8 mouse cellular contexts compared by ENCODE assay signal in genomic region chr2:158768350-158768749, GRCm38 (mm10). TPM values are rescaled to one million over a fixed set of nuclear protein-coding genes. Genes with fewer than 3 reads are reported as not detected.
A peak's percentile ranks its signal among the peaks of the same experiment; 100 is the strongest.
DNase-seq lines count a peak whose midpoint lies in the region; ATAC-seq and TF ChIP-seq lines count a peak whose summit lies in the region.

No protein-coding gene starts in this region.

- peaks cover 54% of the 10 kb centered on the region for H3K4me1 ChIP-seq in kidney, embryonic 15.5 days
- H3K4me1 ChIP-seq in intestine, postnatal 0 days (replicated peaks; ENCODE audit: control insufficient read depth, insufficient read depth, low read length) = peaks cover 6% of the 10 kb centered on the region; the same call in 1 of the 2 replicates
- peaks cover 26% of the 10 kb centered on the region for H3K4me1 ChIP-seq in midbrain, embryonic 11.5 days (ENCODE audit: control insufficient read depth, insufficient read depth, low read length)

- peak; percentile 11; the same call in 1 of the 2 replicates for TF ChIP-seq CTCF in intestine, postnatal 0 days (IDR thresholded peaks at IDR 0.05; ENCODE audit: low read depth)

- ATAC-seq in kidney, embryonic 15.5 days (replicated peaks; ENCODE audit: low FRiP score) = 0 out of 2 replicates have a peak, but pooled peaks have one; percentile 3
- ATAC-seq in erythroblast, adult 5-6 weeks (replicated peaks; ENCODE audit: low FRiP score, poor library complexity, severe bottlenecking) = 0 out of 2 replicates have a peak, but pooled peaks have one; percentile 27
- peak; percentile 20; the same call in 1 of the 2 replicates for ATAC-seq in intestine, postnatal 0 days
- ATAC-seq in midbrain, embryonic 11.5 days (ENCODE audit: low FRiP score) = peak; percentile 17; the same call in 1 of the 2 replicates

- peak overlapping the region; percentile 54 for H3K9ac ChIP-seq in kidney, embryonic 15.5 days
- peak overlapping the region; percentile 50 for H3K9ac ChIP-seq in intestine, postnatal 0 days (ENCODE audit: low read depth, low read length)
- peak overlapping the region; percentile 80 for H3K9ac ChIP-seq in midbrain, embryonic 11.5 days (ENCODE audit: low read length)

- DNase-seq in kidney, adult 9 months = no peak
- DNase-seq in MN1 (ENCODE audit: low spot score) = peak; percentile 66
- DNase-seq in midbrain, embryonic 11.5 days (ENCODE audit: low spot score, missing footprints) = no peak
- peak; percentile 78 for DNase-seq in thymus, postnatal 0 days (ENCODE audit: low spot score)
- no peak for DNase-seq in layer of hippocampus, postnatal 36 days

- H3K4me2 ChIP-seq in kidney, embryonic 15.5 days = peak overlapping the region; percentile 83
- peak overlapping the region; percentile 97 for H3K4me2 ChIP-seq in intestine, postnatal 0 days (replicated peaks; ENCODE audit: low read depth)
- H3K4me2 ChIP-seq in midbrain, embryonic 11.5 days = peak overlapping the region; percentile 84

- no peaks in the 10 kb centered on the region for H3K9me3 ChIP-seq in kidney, embryonic 15.5 days (replicated peaks)
- no peaks in the 10 kb centered on the region for H3K9me3 ChIP-seq in intestine, postnatal 0 days (ENCODE audit: control insufficient read depth)
- no peaks in the 10 kb centered on the region for H3K9me3 ChIP-seq in midbrain, embryonic 11.5 days (ENCODE audit: control insufficient read depth, low read length)

- no peaks in the 10 kb centered on the region for H3K27me3 ChIP-seq in kidney, embryonic 15.5 days
- H3K27me3 ChIP-seq in intestine, postnatal 0 days (replicated peaks; ENCODE audit: control insufficient read depth, insufficient read depth, low read length) = no peaks in the 10 kb centered on the region
- no peaks in the 10 kb centered on the region for H3K27me3 ChIP-seq in midbrain, embryonic 11.5 days (ENCODE audit: control insufficient read depth, insufficient read depth, low read length)

- H3K36me3 ChIP-seq in kidney, embryonic 15.5 days = peaks cover 7% of the 10 kb centered on the region; the same call in 1 of the 2 replicates
- H3K36me3 ChIP-seq in intestine, postnatal 0 days (ENCODE audit: control insufficient read depth, insufficient read depth) = no peaks in the 10 kb centered on the region
- no peaks in the 10 kb centered on the region for H3K36me3 ChIP-seq in midbrain, embryonic 11.5 days (ENCODE audit: control insufficient read depth, insufficient read depth, low read length)

- H3K4me3 ChIP-seq in kidney, embryonic 15.5 days (replicated peaks) = peak overlapping the region; percentile 62
- peak overlapping the region; percentile 66 for H3K4me3 ChIP-seq in intestine, postnatal 0 days (ENCODE audit: low read depth, low read length)
- peak overlapping the region; percentile 89 for H3K4me3 ChIP-seq in midbrain, embryonic 11.5 days (ENCODE audit: low read depth, low read length)

- H3K27ac ChIP-seq in kidney, embryonic 15.5 days = peak overlapping the region; percentile 70
- peak overlapping the region; percentile 54 for H3K27ac ChIP-seq in intestine, postnatal 0 days (ENCODE audit: low read depth, low read length)
- H3K27ac ChIP-seq in midbrain, embryonic 11.5 days (ENCODE audit: low read depth, low read length) = peak overlapping the region; percentile 35

- under 1% methylated on average over 36 of the region's 37 CpGs for WGBS in kidney, embryonic 15.5 days
- under 1% methylated on average over 37 of the region's 37 CpGs for WGBS in intestine, postnatal 0 days
- under 1% methylated on average over 37 of the region's 37 CpGs for WGBS in midbrain, embryonic 11.5 days

RNA-seq across cellular contexts. Expression of gene Fam83d, which starts 0.5 kb away (rescaled TPM):
- polyA plus RNA-seq in kidney, embryonic 15.5 days (2015; fragmentation: Nextera tagmentation; extraction: Ambion mirVana) = 50.7 and 51.8 TPM in 2 replicates
- total RNA-seq in erythroblast, adult 5-6 weeks (2015; ENCODE audit: low replicate concordance) = 0.96 and 3.8 TPM in 2 replicates
- 2.1 and 4.5 TPM in 2 replicates for total RNA-seq in erythroblast, adult 5-6 weeks (2017; ENCODE audit: low replicate concordance)
- 15.0 and 15.4 TPM in 2 replicates for polyA plus RNA-seq in intestine, postnatal 0 days (2015; fragmentation: Nextera tagmentation; extraction: Ambion mirVana)
- 48.5 and 48.8 TPM in 2 replicates for polyA plus RNA-seq in midbrain, embryonic 11.5 days (2014; fragmentation: Nextera tagmentation; extraction: Ambion mirVana)
- polyA plus RNA-seq in thymus, postnatal 0 days (2015; fragmentation: Nextera tagmentation; extraction: Ambion mirVana) = 18.7 and 19.8 TPM in 2 replicates
- 1 to 10 TPM; 4.4 to 5.4 TPM for total RNA-seq in layer of hippocampus, postnatal 36 days (2021)

RNA-seq across cellular contexts. Expression of gene Dhx35, which starts 26.3 kb away (rescaled TPM):
- polyA plus RNA-seq in kidney, embryonic 15.5 days (2015; fragmentation: Nextera tagmentation; extraction: Ambion mirVana) = 17.7 and 18.0 TPM in 2 replicates
- total RNA-seq in erythroblast, adult 5-6 weeks (2015; ENCODE audit: low replicate concordance) = 3.6 and 5.0 TPM in 2 replicates
- 1.9 and 2.8 TPM in 2 replicates for total RNA-seq in erythroblast, adult 5-6 weeks (2017; ENCODE audit: low replicate concordance)
- polyA plus RNA-seq in intestine, postnatal 0 days (2015; fragmentation: Nextera tagmentation; extraction: Ambion mirVana) = 7.0 and 7.5 TPM in 2 replicates
- 16.1 and 18.3 TPM in 2 replicates for polyA plus RNA-seq in midbrain, embryonic 11.5 days (2014; fragmentation: Nextera tagmentation; extraction: Ambion mirVana)
- 9.3 and 11.1 TPM in 2 replicates for polyA plus RNA-seq in thymus, postnatal 0 days (2015; fragmentation: Nextera tagmentation; extraction: Ambion mirVana)
- 10 to 100 TPM; 14.6 to 21.0 TPM for total RNA-seq in layer of hippocampus, postnatal 36 days (2021)

Comparison
In these comparisons a context has a peak if more than half of its experiments do, and no peak if none do; other contexts are left out.
1. DNase-seq: peak in MN1 (single experiment) and thymus, postnatal 0 days (single experiment); none in kidney, adult 9 months (single experiment), midbrain, embryonic 11.5 days (single experiment) and layer of hippocampus, postnatal 36 days (0 of 2).
2. Peak in every context shown above with its lines, with median percentiles within 50 percentile points of each other: ATAC-seq, H3K27ac ChIP-seq, H3K4me2 ChIP-seq, H3K4me3 ChIP-seq and H3K9ac ChIP-seq.